Mouse (Mus musculus) cerebellum, adult 11 months (tissue): ENCODE data around the gene Gpc6.

Experiments
- DNase-seq: peaks from one replicate; pipeline ENCODE4 v3.0.0; 2022

The Gpc6 gene

DNA sequence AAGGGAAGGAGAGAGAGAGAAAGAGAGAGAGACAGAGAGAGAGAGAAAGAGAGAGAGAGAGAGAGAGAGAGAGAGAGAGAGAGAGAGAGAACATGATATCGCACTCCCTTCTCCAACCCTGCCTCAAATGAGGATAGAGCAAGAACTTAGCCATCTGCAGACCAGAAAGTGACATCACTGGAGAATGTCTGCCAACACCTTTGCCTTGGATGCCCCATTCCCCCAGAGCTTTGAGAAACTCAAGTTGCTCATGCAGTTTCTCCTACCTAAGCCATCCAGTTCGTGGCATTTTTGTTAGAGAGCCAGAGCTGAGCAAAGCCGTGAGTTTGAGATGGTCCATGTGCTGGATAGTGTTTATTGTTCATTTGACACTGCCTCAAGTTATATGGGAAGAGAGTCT, 1030.9 kb downstream of the Gpc6 start:
- no peak for DNase-seq

DNA sequence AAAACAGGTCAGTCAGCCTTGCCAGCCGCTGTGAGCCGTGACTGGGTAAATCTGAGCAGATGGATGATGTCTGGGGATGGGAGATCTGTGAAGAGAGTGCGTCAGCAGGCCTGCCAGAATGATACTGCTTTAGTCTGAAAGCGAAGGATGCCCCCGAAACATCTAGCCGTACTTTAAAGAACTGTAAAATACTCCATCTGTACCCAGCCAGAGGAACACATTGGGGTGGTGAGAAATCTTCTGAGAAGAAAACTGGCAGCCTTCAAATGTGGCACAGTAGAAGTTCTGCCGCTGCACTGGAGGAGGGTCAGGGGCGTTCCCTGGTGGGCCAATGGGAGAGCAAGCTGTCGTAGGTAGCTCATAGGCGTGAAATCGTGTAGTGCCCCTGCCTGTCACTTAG, 1033.3 kb downstream of the Gpc6 start:
- DNase-seq, result no peak

DNA sequence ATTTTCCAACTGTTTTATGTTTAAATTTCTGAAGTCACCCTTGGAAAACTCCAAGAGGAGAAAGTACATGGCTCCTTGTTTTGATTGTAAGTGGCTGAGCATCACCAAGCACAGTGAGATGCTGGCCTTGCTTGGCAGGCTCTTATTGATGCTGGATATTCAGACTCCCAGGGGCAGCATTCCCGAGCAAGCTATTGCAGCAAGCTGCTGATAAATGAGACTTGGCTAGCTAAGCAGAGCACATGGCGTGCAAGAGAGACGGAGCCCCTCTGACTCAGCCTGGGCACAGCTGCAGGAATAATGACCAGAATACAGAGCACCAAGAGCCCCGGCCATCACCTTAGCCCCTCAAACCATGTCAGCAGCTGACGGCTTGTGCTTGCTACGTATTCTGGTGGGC, 1036.2 kb downstream of the Gpc6 start:
- no peak for DNase-seq

- DNase-seq, result no peak
Measured at GRCm38 (mm10) chr14:117961844-117962243, 1036.7 kb downstream of the Gpc6 start.

DNA sequence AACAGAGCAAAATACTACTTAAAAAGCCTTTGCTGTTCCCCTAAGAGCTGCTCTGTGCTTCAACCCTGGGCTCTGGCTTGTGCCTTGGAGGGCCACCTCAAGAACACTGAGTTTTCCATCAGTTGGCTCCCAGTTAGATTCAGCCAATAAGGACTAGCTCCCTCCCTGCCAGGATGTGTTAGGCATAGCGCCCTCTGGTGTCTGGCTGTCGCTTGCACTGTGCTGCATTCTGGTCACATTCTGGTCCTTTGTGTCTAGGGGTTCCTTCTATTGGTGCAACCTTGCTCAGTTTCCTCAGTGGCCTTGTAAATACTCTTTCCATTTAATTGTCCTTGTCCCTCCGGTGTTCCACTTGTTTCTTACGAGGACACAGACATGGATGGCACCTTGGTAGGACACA, 1037.3 kb downstream of the Gpc6 start:
- no peak for DNase-seq

DNA sequence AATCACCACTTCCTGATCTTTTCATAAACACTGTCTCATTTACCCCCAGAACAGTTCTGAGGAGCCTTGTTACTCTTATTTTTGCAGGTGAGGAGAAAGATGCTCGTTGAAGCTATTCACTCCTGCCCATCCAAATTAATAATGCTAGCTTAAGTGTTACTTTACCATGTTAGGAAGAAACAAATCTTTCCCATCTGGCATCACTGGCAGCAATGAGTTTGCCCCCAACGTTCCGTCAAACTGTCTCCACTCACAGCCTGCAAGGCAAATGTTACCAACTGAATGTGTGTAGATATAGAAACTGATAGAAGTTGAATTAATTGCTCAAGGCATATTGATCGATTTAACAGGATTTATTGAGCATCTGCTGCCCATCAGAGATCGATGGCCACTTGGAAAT, 1047.5 kb downstream of the Gpc6 start:
- no peak for DNase-seq

DNA sequence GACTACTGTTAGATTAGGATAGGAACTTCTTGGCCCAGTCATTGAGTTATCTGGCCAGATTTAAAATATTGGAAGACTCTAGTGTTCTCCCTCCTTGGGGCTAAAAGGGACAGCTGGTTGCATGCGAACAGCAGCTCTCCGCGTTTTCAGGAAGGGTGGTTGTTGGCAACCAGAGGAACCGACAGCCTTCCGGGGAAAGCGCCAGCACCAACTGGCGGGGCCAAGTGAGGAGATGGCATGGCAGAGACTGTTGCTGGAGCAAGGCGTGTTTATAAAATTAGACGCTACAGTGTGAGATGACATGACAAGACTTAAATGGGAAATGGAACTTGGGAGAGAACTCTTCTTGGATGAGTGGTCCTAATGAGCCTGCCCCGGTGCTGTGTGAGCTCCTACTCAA, 1056.4 kb downstream of the Gpc6 start:
- DNase-seq, result no peak

DNA sequence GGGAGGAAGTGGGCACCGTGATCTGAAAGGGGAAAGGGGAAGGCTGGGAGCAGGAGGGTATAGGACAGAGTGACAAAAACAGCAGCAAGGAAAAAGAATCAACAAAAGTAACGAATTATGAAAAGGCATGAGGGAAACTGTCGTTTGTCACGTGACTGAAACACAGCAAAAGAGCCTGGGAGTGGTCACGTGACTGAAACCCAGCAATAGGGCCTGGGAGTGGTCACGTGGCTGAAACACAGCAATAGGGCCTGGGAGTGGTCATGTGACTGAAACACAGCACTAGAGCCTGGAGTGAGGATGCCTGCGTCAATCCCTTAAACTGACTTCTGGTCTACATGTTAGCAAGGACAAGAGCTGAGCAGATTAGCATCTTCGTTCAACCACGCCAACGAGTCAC, 1063.3 kb downstream of the Gpc6 start:
- no peak for DNase-seq

- no peak for DNase-seq
Measured at GRCm38 (mm10) chr14:117990203-117990602, 1065.1 kb downstream of the Gpc6 start.

DNA sequence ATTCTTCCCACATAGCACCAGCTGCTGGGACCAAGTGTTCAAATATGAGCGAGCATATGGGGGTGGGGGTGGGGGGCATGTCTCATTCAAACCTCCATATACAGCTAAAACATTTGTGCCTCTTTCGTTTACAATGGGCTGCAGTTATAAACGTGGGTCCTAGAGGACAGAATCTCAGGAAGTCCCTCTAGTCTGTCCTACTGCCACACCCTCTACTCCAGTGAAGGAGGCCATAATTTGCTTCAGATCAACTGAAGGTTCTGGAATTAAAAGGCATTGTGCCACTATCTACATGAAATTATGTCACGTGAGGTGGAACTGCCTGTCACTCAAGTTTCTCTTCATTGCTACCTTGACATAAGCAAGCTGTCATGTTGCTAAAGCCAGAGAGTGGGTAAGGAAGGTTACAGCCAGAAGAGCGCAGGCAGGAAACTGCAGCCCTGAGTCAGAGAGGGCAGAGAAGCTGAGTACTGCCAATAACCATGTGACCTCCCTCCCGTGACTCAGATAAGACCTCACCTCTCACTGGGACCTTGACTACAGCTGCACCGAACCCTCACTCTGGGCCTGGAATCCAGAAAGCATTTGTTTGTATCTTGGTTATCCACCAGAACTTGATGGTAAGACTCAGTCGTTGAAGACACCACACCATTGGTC, 1067.6 kb downstream of the Gpc6 start:
- no peak for DNase-seq

DNA sequence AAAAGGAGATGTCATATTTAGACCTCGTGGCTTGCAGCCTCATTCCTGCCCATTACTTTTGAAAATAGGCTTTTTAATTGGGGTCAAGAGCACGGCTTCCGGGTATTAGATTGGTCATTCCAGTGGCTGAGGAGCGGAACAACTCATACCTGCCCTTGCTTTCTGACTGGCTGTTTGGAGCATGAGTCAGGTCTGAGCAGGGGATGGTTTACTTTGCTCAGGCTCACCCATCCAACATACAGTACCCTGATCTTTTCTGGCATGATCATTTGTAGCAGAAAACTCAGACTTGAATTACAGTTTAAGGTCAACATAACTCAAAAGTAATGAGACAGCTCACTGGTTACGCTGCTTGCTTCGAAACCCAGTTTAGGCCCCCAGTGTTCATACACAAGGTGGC, 1068.7 kb downstream of the Gpc6 start:
- no peak for DNase-seq

DNA sequence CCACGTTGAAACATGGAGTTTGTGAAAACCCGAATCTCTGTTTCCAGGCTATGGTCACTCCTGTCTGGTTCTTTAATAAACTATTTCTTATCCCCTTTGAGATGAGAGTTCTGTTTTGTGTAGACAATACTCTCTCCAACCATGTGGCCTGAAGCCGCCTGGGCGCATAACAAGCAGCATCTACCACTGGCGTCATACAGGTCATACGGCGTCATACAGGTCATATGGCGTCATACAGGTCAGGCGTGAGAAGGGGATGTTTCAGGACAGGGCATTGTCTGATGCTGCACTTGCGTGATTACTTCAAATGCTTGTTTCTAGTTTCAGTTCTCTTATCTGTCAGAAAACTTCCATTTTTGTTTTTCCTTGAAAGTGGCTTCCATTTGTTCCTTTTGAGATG, 1079.3 kb downstream of the Gpc6 start:
- no peak for DNase-seq

DNA sequence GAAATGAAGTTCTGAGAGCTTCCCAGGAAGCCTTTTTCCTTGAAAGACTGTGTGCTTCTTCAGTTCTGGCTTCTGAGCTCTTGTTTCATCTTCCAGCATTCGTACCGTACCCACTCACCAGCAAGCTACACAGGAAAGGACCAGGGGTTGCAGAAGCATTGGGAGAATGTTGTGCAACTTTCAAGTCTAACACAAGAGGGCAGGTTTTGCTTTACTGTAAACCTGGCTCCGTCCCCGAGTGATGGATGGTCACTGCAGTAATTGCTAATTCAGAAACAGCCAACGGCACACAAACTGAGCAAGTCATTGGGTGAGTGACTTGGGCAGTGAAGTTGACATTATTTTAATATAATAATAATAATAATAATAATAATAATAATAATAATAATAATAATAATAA, 1080.6 kb downstream of the Gpc6 start:
- peak; percentile 5 for DNase-seq

GRCm38 (mm10) chr14:118009541-118009940, 1084.4 kb downstream of the Gpc6 start:
- DNase-seq, result no peak

DNA sequence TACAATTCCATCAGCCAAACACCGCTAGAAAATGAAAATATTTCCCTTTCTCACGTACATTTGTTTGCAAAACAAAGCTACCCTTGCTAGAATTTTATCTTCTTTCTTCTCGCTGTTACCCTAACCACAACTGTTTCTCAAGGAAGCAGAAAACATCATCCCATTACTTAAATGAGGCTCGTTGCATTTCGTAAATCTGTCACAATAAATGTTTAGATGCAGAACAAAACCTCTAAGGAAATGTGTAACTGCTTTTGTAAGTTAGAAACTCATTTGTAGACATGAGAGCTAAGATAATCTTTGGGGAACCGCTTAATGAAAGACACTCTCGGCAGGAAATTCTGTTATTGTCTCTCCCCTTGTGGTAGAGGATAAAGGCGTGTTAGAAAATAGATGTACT, 1088.1 kb downstream of the Gpc6 start:
- DNase-seq, result no peak

- DNase-seq, result no peak
Measured at GRCm38 (mm10) chr14:118019314-118019713, 1094.2 kb downstream of the Gpc6 start.

DNA sequence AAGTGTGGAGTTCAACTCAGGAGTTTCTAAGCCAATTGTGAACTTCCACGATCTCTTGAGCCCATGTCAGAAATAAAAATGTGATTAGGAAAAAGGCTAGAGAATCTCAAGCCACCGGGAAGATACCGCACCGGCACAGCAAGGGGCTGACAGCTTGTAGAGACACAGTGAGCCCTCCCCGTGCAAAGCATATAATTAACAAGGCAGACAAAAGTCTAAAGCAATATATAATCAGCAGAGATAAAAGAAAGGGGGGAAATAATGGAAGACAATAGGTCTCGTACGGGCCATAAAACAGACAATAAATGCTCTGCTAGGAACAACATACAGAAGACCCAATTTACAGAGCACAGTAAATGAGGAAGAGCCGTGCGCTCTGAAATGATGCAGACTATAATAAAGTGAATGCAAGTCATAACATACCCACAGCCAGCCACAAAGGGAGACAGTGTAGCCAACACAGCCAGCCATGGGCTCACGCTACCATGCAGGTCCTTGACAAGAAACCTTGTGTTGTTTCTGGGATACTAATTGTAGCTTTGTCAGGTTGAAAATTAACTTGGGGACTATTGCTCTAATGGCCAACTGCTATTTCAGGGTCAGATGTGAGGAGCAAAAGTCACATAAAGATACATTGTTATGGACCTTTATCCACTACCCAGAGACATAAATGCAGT, 1096.9 kb downstream of the Gpc6 start:
- DNase-seq, result no peak
